Mouse (Mus musculus): ENCODE data around the gene Rapgef5.

GRCm38 (mm10) chr12:117712474-117712873 lies 196.2 kb downstream of the Rapgef5 start:
- TF ChIP-seq CTCF (IDR thresholded peaks at IDR 0.05 in 2 of 3, conservative IDR thresholded peaks at IDR 0.05 in 1 of 3; ENCODE audit: control insufficient read depth in 1 of 3, insufficient read depth in 1 of 3, low read depth in 2 of 3, low read length in 3 of 3, poor library complexity in 1 of 3, severe bottlenecking in 1 of 3) (no peak), ZNF384 (IDR thresholded peaks at IDR 0.05; ENCODE audit: low read depth, low read length) (no peak), POLR2A (IDR thresholded peaks at IDR 0.05; ENCODE audit: control insufficient read depth in 1 of 2, insufficient read depth in 1 of 2, low read depth in 1 of 2, low read length in 2 of 2, poor library complexity in 1 of 2) (no peak), MAX (IDR thresholded peaks at IDR 0.05; ENCODE audit: low read length) (no peak), ZC3H11A (IDR thresholded peaks at IDR 0.05; ENCODE audit: low read depth, low read length) (no peak), GATA1 (IDR thresholded peaks at IDR 0.05; ENCODE audit: low read depth, low read length) (no peak), GABPA (IDR thresholded peaks at IDR 0.05; ENCODE audit: low read depth, low read length) (no peak), POLR2AphosphoS2 (IDR thresholded peaks at IDR 0.05; ENCODE audit: low read length) (no peak), MAFK (IDR thresholded peaks at IDR 0.05; ENCODE audit: borderline replicate concordance, low read depth, low read length) (no peak), NRF1 (IDR thresholded peaks at IDR 0.05; ENCODE audit: insufficient read depth, low read depth, low read length, poor library complexity, severe bottlenecking) (no peak)

All from MEL (cell line).